Mouse (Mus musculus) hematopoietic stem cell, adult 5-6 weeks (primary cell): ENCODE measurements around the gene Slc28a3. TPM values are rescaled to one million over a fixed set of nuclear protein-coding genes. Genes with fewer than 3 reads are reported as not detected.

Experiments
- ATAC-seq, 2 experiments: fragments of 125-278 bp in 1 of 2; replicated peaks in 1 of 2; 2 replicates each; pipeline ENCODE4 v1.8.0; 2016 to 2017; ENCODE audit warnings: inconsistent platforms in 2 of 2, mild to moderate bottlenecking in 2 of 2, moderate number of reproducible peaks in 2 of 2, low read depth in 1 of 2, moderate TSS enrichment in 1 of 2; ENCODE audit not compliant: low FRiP score in 2 of 2, poor library complexity in 2 of 2, severe bottlenecking in 2 of 2, insufficient read depth in 1 of 2, low TSS enrichment in 1 of 2
- total RNA-seq: library from RNA; stranded (forward); fragments of 172-1452, 232-1000 nt; gene quantifications from 2 replicates; pipeline ENCODE4 v1.2.3, GENCODE M21; 2017

The Slc28a3 gene
- total RNA-seq, 1 experiment from 2014 or later: 0.89 TPM

- no peak for ATAC-seq
These were observed 101.4 kb downstream of the Slc28a3 start for GRCm38 (mm10) chr13:58509241-58509640.

GRCm38 (mm10) chr13:58503610-58504009 is 107.1 kb downstream of the Slc28a3 start:
- peak in 1 of 2 experiments; percentile 29; a peak in 1 of 4 replicates for ATAC-seq

DNA sequence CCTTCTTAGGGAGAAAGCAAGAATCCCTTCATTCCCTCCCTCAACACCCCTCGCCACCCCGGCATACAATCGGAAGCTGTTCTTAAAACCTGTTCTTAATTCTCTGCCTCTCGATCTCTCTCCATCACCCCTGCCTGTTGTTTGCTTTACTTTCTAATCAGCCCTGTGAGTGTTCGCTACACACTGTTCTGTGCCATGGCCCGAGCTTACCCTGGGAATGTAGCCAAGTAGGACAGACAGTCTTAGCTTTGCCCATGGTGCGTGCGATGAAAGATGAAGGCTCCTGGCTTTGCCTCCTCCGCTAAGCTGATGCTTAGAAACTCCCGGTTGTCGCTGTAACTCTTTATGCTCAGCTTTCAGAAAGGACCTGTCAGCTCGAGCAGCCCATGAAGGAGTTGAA is 112.9 kb downstream of the Slc28a3 start:
- no peak for ATAC-seq

Other genes with a start within 250 kb of the Slc28a3 start
- gene 2210016F16Rik, start 225.7 kb downstream of the Slc28a3 start, total RNA-seq: 9.5 and 11.1 TPM in 2 replicates
- 27.6 and 30.9 TPM in 2 replicates for gene Rmi1, start 208.6 kb downstream of the Slc28a3 start, total RNA-seq
- 2,345 and 2,750 TPM in 2 replicates for gene Hnrnpk, start 207.5 kb downstream of the Slc28a3 start, total RNA-seq
- gene Ntrk2, start 195.7 kb upstream of the Slc28a3 start, total RNA-seq: not detected in 2 replicates